Mouse (Mus musculus): ENCODE measurements around the gene Sirt1. TPM values are rescaled to one million over a fixed set of nuclear protein-coding genes. Genes with fewer than 3 reads are reported as not detected.
A peak's percentile ranks its signal among the peaks of the same experiment; 100 is the strongest.
"Not testable (repeated sequence)": the region's sequence is repeated elsewhere in the genome, so short reads cannot be mapped to it uniquely, and the experiment has no call there.

Gene Sirt1
- total RNA-seq, 2 experiments from 2014 or later = 14.0 to 14.6 TPM

GRCm38 (mm10) chr10:63421739-63422735 is 40.5 kb upstream of the Sirt1 start, which contains the start of gene Gm7075:
Gene Gm7075, minus strand, starts transcription at chr10:63421789.
- H3K27ac ChIP-seq = no peak within 1 kb of the TSS
- H3K4me3 ChIP-seq = no peak within 1 kb of the TSS
- intact Hi-C loops (cut with DNase I) = loop anchor here (10.0 kb wide), 1 partner anchor 663 kb away; no protein-coding TSS in a partner anchor
- peak; percentile 48 for TF ChIP-seq CTCF (IDR thresholded peaks at IDR 0.05)
- DNase-seq (ENCODE audit: extremely low spot score in 1 of 2, low spot score in 2 of 2) = peak in 1 of 2 experiments; percentile 31

GRCm38 (mm10) chr10:63417061-63417460 is 35.6 kb upstream of the Sirt1 start:
- intact Hi-C loops (cut with DNase I) = no loop called here
- H3K27ac ChIP-seq = no peak overlapping the region
- no peak for TF ChIP-seq CTCF (IDR thresholded peaks at IDR 0.05)
- no peak overlapping the region for H3K4me3 ChIP-seq
- DNase-seq (ENCODE audit: extremely low spot score in 1 of 2, low spot score in 2 of 2) = no peak

- intact Hi-C loops (cut with DNase I) = no loop called here
- no peak overlapping the region for H3K4me3 ChIP-seq
- no peak for TF ChIP-seq CTCF (IDR thresholded peaks at IDR 0.05)
- no peak overlapping the region for H3K27ac ChIP-seq
- no peak for DNase-seq (ENCODE audit: extremely low spot score in 1 of 2, low spot score in 2 of 2)
Observed at GRCm38 (mm10) chr10:63415850-63416249, 34.3 kb upstream of the Sirt1 start.

GRCm38 (mm10) chr10:63415287-63415686 is 33.8 kb upstream of the Sirt1 start:
- no peak for DNase-seq (ENCODE audit: extremely low spot score in 1 of 2, low spot score in 2 of 2)
- intact Hi-C loops (cut with DNase I) = no loop called here

GRCm38 (mm10) chr10:63412756-63413155 is 31.3 kb upstream of the Sirt1 start:
- DNase-seq (ENCODE audit: extremely low spot score in 1 of 2, low spot score in 2 of 2) = no peak
- Histone ChIP-seq H3K27ac (no peak overlapping the region), H3K4me3 (no peak overlapping the region)
- TF ChIP-seq CTCF (IDR thresholded peaks at IDR 0.05) = no peak
- intact Hi-C loops (cut with DNase I) = no loop called here

More at GRCm38 (mm10) chr10:63415287-63415686, 33.8 kb upstream of the Sirt1 start:
- Histone ChIP-seq H3K27ac (no peak overlapping the region), H3K4me3 (no peak overlapping the region)
- no peak for TF ChIP-seq CTCF (IDR thresholded peaks at IDR 0.05)

GRCm38 (mm10) chr10:63411674-63412073 is 30.2 kb upstream of the Sirt1 start:
- DNase-seq (ENCODE audit: extremely low spot score in 1 of 2, low spot score in 2 of 2); intact Hi-C loops (cut with DNase I); H3K4me3 ChIP-seq; H3K27ac ChIP-seq: not testable (repeated sequence)

GRCm38 (mm10) chr10:63410162-63410956 is 28.9 kb upstream of the Sirt1 start:
- intact Hi-C loops (cut with DNase I) = no loop called here
- TF ChIP-seq CTCF (IDR thresholded peaks at IDR 0.05) = no peak
- H3K4me3 ChIP-seq = no peak overlapping the region
- H3K27ac ChIP-seq = no peak overlapping the region
- no peak for DNase-seq (ENCODE audit: extremely low spot score in 1 of 2, low spot score in 2 of 2)

GRCm38 (mm10) chr10:63403636-63404035 is 22.1 kb upstream of the Sirt1 start:
- intact Hi-C loops (cut with DNase I) = no loop called here
- no peak for TF ChIP-seq CTCF (IDR thresholded peaks at IDR 0.05)
- DNase-seq (ENCODE audit: extremely low spot score in 1 of 2, low spot score in 2 of 2) = no peak
- Histone ChIP-seq H3K27ac (no peak overlapping the region), H3K4me3 (no peak overlapping the region)

GRCm38 (mm10) chr10:63402731-63403504 is 21.4 kb upstream of the Sirt1 start:
- DNase-seq (ENCODE audit: extremely low spot score in 1 of 2, low spot score in 2 of 2) = no peak
- intact Hi-C loops (cut with DNase I) = no loop called here
- H3K4me3 ChIP-seq = no peak overlapping the region
- no peak for TF ChIP-seq CTCF (IDR thresholded peaks at IDR 0.05)
- H3K27ac ChIP-seq = no peak overlapping the region

- DNase-seq (ENCODE audit: extremely low spot score in 1 of 2, low spot score in 2 of 2) = no peak
- Histone ChIP-seq H3K27ac (no peak overlapping the region), H3K4me3 (no peak overlapping the region)
- intact Hi-C loops (cut with DNase I) = no loop called here
- no peak for TF ChIP-seq CTCF (IDR thresholded peaks at IDR 0.05)
Observed at GRCm38 (mm10) chr10:63396963-63397362, 15.5 kb upstream of the Sirt1 start.

GRCm38 (mm10) chr10:63388948-63389347 is 7.4 kb upstream of the Sirt1 start:
- H3K4me3 ChIP-seq = no peak overlapping the region
- DNase-seq (ENCODE audit: extremely low spot score in 1 of 2, low spot score in 2 of 2) = no peak
- H3K27ac ChIP-seq = no peak overlapping the region
- TF ChIP-seq CTCF (IDR thresholded peaks at IDR 0.05) = no peak
- intact Hi-C loops (cut with DNase I) = loop anchor here (10.0 kb wide), 2 partner anchors 144 to 364 kb away; partner anchors contain the start of genes Herc4, Hnrnph3 and Pbld2
